Mouse (Mus musculus) forebrain, embryonic 10.5 days (tissue): ENCODE results near the gene Olfr1195. TPM values are rescaled to one million over a fixed set of nuclear protein-coding genes. Genes with fewer than 3 reads are reported as not detected.
"Not testable (repeated sequence)": the region's sequence is repeated elsewhere in the genome, so short reads cannot be mapped to it uniquely, and the experiment has no call there.

ENCODE experiments used
- DNase-seq: peaks from one replicate; pipeline ENCODE4 v3.0.0-alpha.2; 2017; ENCODE audit warnings: low spot score; ENCODE audit errors: extremely low spot score
- H3K27ac ChIP-seq: fragments of 300-500 bp; sonication (generic); 2 replicates; pipeline ENCODE4 v1.5.1; 2016; ENCODE audit warnings: mild to moderate bottlenecking
- H3K27me3 ChIP-seq: fragments of 300-500 bp; sonication (generic); 2 replicates; pipeline ENCODE4 v1.6.1; 2016; ENCODE audit warnings: mild to moderate bottlenecking; ENCODE audit not compliant: poor library complexity, severe bottlenecking
- H3K36me3 ChIP-seq: fragments of 300-500 bp; sonication (generic); replicated peaks from 2 replicates; pipeline ENCODE4 v1.6.1; 2016; ENCODE audit warnings: mild to moderate bottlenecking, moderate library complexity
- H3K4me1 ChIP-seq: fragments of 300-500 bp; sonication (generic); 2 replicates; pipeline ENCODE4 v1.6.1; 2016
- H3K4me3 ChIP-seq: fragments of 300-500 bp; sonication (generic); 2 replicates; pipeline ENCODE4 v1.5.1; 2016; ENCODE audit warnings: mild to moderate bottlenecking, moderate library complexity
- H3K9me3 ChIP-seq: fragments of 300-500 bp; sonication (generic); 2 replicates; pipeline ENCODE4 v1.6.1; 2016; ENCODE audit warnings: mild to moderate bottlenecking, moderate library complexity
- WGBS: fragments of 180-500 bp; shearing (Covaris S2); methylation state at CpG from one replicate; pipeline ENCODE4 v1.1.7; 2016; 5-methylcytosine and 5-hydroxymethylcytosine counted together
- polyA plus RNA-seq: library from polyadenylated mRNA; unstranded; fragments of >200 nt; fragmentation: Nextera tagmentation; extraction: Ambion mirVana; gene quantifications from 2 replicates; pipeline ENCODE4 v1.2.1, GENCODE M21; 2016

Olfr1195 gene
- not detected in 2 replicates for polyA plus RNA-seq

DNA sequence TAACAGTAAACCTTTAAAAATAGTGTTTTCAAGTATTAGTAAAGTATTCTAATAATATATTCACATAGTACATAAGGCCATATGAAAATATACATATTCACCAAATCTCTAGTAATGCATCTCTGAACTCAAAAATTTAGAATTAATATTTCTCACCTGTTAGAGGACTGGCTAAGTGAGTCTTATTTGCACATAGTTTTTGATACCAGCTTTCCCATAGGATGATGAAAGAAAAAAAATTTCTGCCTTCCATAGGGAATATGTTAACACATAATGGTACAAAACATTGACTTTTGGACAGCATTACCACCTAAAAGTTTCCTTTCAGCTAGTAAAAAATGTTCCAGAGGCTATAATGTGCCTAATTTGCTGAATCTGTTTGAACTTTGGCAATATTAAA lies at the start of gene Olfr1195:
Gene Olfr1195 (minus strand): TSS at position 101 of the 400 bp plus-strand sequence.
- no peak within 1 kb of the TSS for H3K4me3 ChIP-seq
- H3K27me3 ChIP-seq, result no peaks in the 10 kb centered on the region
- no peak within 1 kb of the TSS for H3K27ac ChIP-seq
- no peaks in the 10 kb centered on the region for H3K4me1 ChIP-seq
- no peaks in the 10 kb centered on the region for H3K36me3 ChIP-seq
- DNase-seq, result no peak
- no peaks in the 10 kb centered on the region for H3K9me3 ChIP-seq

DNA sequence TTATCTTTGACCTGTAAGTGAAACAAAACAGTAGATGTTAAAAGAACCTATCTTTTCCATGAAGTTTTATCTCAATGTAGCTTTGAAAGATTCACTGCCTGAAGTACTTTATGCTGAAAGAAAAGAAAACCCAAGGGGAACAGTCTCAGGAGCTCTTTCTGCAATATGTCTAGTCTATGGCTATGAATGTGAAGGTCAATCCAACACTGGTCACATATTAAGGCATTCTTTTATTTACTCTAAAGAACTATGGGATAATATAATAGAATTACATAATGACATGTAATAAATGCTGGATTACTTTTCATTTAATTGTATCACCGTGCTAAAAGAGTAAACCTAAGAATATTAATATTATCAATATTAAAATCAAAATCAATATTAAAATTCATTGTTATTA lies 43.3 kb upstream of the Olfr1195 start, which contains the start of gene Olfr1197:
Gene Olfr1197 (minus strand): TSS at position 101 of the 400 bp plus-strand sequence.
- Histone ChIP-seq H3K36me3 (no peaks in the 10 kb centered on the region), H3K4me1 (no peaks in the 10 kb centered on the region), H3K27me3 (no peaks in the 10 kb centered on the region), H3K27ac (no peak within 1 kb of the TSS), H3K4me3 (no peak within 1 kb of the TSS), H3K9me3 (no peaks in the 10 kb centered on the region)
- no peak for DNase-seq
- WGBS, result 84% methylated on average over 1 of the region's 1 CpGs

DNA sequence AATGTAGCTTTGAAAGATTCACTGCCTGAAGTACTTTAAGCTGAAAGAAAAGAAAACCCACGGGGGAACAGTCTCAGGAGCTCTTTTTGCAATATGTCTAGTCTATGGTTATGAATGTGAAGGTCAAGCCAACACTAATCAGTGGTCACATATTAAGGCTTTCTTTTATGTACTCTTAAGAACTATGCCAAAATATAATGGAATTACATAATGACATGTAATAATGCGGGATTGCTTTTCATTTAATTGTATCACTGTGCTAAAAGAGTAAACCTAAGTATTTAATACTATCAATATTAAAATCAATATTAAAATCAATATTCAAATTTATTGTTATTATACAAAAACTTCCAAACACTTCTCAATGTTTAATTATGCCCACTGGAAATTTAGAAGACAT lies 15.5 kb upstream of the Olfr1195 start, which contains the start of gene Olfr1196:
Gene Olfr1196 (minus strand): TSS at position 101 of the 400 bp plus-strand sequence.
- no peak for DNase-seq
- Histone ChIP-seq H3K36me3 (no peaks in the 10 kb centered on the region), H3K4me1 (no peaks in the 10 kb centered on the region), H3K27ac (no peak within 1 kb of the TSS), H3K27me3 (no peaks in the 10 kb centered on the region), H3K9me3 (no peaks in the 10 kb centered on the region), H3K4me3 (no peak within 1 kb of the TSS)
- 86% methylated on average over 2 of the region's 2 CpGs for WGBS

DNA sequence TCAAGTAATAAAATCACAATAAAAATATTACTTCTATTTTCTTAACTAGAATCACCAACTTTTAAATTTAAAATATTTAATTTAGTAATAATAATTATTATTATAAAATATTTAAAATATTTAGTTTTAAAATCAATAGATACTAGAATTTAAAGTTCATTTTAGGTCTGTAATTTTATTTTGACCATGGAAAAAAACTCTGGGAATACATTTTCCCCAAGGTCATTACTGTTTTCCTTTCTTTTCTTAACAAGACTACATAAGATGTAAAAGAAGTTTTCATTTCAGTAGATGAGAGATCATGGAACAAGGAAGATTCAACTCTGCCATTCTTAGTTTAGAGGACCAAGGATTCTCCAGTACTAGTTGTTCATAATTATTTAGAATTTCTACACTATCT lies 13.7 kb downstream of the Olfr1195 start, which contains the start of gene Olfr1193:
Gene Olfr1193 (plus strand): TSS at position 301 of the 400 bp plus-strand sequence.
- H3K4me1 ChIP-seq, H3K4me3 ChIP-seq, H3K9me3 ChIP-seq, DNase-seq, H3K27ac ChIP-seq, H3K36me3 ChIP-seq, H3K27me3 ChIP-seq: not testable (repeated sequence)

DNA sequence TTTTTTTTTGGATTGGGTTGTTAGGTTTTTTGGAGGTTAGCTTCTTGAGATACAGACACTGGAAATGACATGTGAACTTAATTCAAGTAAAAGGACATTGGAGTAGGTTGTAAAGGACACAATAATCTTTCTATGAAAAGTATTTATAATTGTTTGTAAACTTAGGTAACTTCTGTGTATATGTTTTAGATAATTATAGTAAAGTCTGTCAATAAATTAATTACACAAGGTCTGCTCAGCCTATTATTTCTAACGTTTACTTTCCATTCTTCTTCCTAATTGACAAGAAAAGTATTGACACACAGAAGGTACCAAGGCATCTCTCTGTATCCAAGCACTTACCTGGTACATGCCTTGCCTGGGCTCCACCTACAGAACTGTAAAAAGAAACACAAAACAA lies 40.8 kb downstream of the Olfr1195 start, which contains the start of gene Olfr1192-ps1:
Gene Olfr1192-ps1 (plus strand): TSS at position 301 of the 400 bp plus-strand sequence.
- no peak within 1 kb of the TSS for H3K27ac ChIP-seq

DNA sequence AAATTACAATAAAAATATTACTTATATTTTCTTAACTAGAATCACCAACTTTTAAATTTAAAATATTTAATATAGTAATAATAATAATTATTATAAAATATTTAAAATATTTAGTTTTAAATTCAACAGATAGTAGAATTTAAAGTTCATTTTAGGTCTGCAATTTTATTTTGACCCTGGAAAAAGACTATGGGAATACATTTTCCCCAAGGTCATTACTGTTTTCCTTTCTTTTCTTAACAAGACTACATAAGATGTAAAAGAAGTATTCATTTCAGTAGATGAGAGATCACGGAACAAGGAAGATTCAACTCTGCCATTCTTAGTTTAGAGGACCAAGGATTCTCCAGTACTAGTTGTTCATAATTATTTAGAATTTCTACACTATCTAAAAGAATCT lies 48.7 kb downstream of the Olfr1195 start, which contains the start of gene Olfr1191-ps1:
Gene Olfr1191-ps1 (plus strand): TSS at position 301 of the 400 bp plus-strand sequence.
- 91% methylated on average over 1 of the region's 1 CpGs for WGBS
- not testable (repeated sequence) for H3K4me1 ChIP-seq, H3K27ac ChIP-seq, H3K9me3 ChIP-seq, H3K27me3 ChIP-seq, H3K36me3 ChIP-seq, DNase-seq, H3K4me3 ChIP-seq

More for the DNA sequence above, 40.8 kb downstream of the Olfr1195 start, which contains the start of gene Olfr1192-ps1:
- H3K27me3 ChIP-seq, result no peaks in the 10 kb centered on the region
- no peaks in the 10 kb centered on the region for H3K36me3 ChIP-seq
- 38% methylated on average over 1 of the region's 1 CpGs for WGBS
- H3K4me3 ChIP-seq, result no peak within 1 kb of the TSS
- DNase-seq, result no peak
- H3K9me3 ChIP-seq, result no peaks in the 10 kb centered on the region
- H3K4me1 ChIP-seq, result no peaks in the 10 kb centered on the region

Other genes with a start within 250 kb of the Olfr1195 start
- gene Gm13757, start 240.1 kb downstream of the Olfr1195 start, polyA plus RNA-seq, result not detected in 2 replicates
- gene Olfr1183, start 234.3 kb downstream of the Olfr1195 start, polyA plus RNA-seq, result not detected in 2 replicates
- not detected in 2 replicates for gene Olfr1184, start 205.6 kb downstream of the Olfr1195 start, polyA plus RNA-seq
- not detected in 2 replicates for gene Olfr1185-ps1, start 195.9 kb downstream of the Olfr1195 start, polyA plus RNA-seq
- not detected in 2 replicates for gene Olfr1186, start 170.6 kb downstream of the Olfr1195 start, polyA plus RNA-seq
- gene Olfr1188, start 132.3 kb downstream of the Olfr1195 start, polyA plus RNA-seq, result not detected in 2 replicates
- not detected in 2 replicates for gene Olfr1189, start 102.7 kb downstream of the Olfr1195 start, polyA plus RNA-seq
- not detected in 2 replicates for gene Olfr1191-ps1, start 48.6 kb downstream of the Olfr1195 start, polyA plus RNA-seq
- not detected in 2 replicates for gene Olfr1192-ps1, start 40.7 kb downstream of the Olfr1195 start, polyA plus RNA-seq
- gene Olfr1193, start 13.6 kb downstream of the Olfr1195 start, polyA plus RNA-seq, result not detected in 2 replicates
- not detected in 2 replicates for gene Olfr1196, start 15.4 kb upstream of the Olfr1195 start, polyA plus RNA-seq
- not detected in 2 replicates for gene Olfr1197, start 43.2 kb upstream of the Olfr1195 start, polyA plus RNA-seq
- not detected in 2 replicates for gene Olfr1198, start 62.2 kb upstream of the Olfr1195 start, polyA plus RNA-seq
- not detected in 2 replicates for gene Olfr1199, start 71.3 kb upstream of the Olfr1195 start, polyA plus RNA-seq
- gene Olfr1200, start 81.3 kb upstream of the Olfr1195 start, polyA plus RNA-seq, result not detected in 2 replicates
- not detected in 2 replicates for gene Olfr1201, start 103.8 kb upstream of the Olfr1195 start, polyA plus RNA-seq
- gene Olfr1202, start 125.3 kb upstream of the Olfr1195 start, polyA plus RNA-seq, result 0.04 TPM in 1 of 2 replicates, not detected in the other
- gene Olfr1205, start 140.6 kb upstream of the Olfr1195 start, polyA plus RNA-seq, result not detected in 2 replicates
- not detected in 2 replicates for gene Olfr1204, start 160.1 kb upstream of the Olfr1195 start, polyA plus RNA-seq
- gene Olfr1206, start 174.0 kb upstream of the Olfr1195 start, polyA plus RNA-seq, result not detected in 2 replicates
- not detected in 2 replicates for gene Olfr1208, start 213.1 kb upstream of the Olfr1195 start, polyA plus RNA-seq
- gene Olfr1209, start 226.0 kb upstream of the Olfr1195 start, polyA plus RNA-seq, result not detected in 2 replicates
- gene Olfr1211, start 248.9 kb upstream of the Olfr1195 start, polyA plus RNA-seq, result not detected in 2 replicates